Mouse (Mus musculus) CH12.LX (cell line): Measurements from ENCODE around the gene Prps1l1. TPM values are rescaled to one million over a fixed set of nuclear protein-coding genes. Genes with fewer than 3 reads are reported as not detected.

Experiments used
- DNase-seq: peaks from one replicate; pipeline ENCODE4 v3.0.0-alpha.2; 2013; ENCODE audit errors: extremely low read depth
- H3K27ac ChIP-seq: 2 replicates; pipeline ENCODE4 v1.5.1; 2012; ENCODE audit warnings: low read depth, mild to moderate bottlenecking, control low read depth, moderate library complexity; ENCODE audit not compliant: insufficient read depth
- H3K27me3 ChIP-seq: replicated peaks from 2 replicates; pipeline ENCODE3; 2012; ENCODE audit warnings: inconsistent platforms
- H3K36me3 ChIP-seq, 2 experiments: replicated peaks in 1 of 2; 2 replicates each; pipeline versions ENCODE3 to v1.6.1; 2012; ENCODE audit warnings: inconsistent platforms in 1 of 2, low read length in 1 of 2, mild to moderate bottlenecking in 1 of 2, mixed read lengths in 1 of 2, moderate library complexity in 1 of 2; ENCODE audit not compliant: control insufficient read depth in 1 of 2, insufficient read depth in 1 of 2
- H3K4me1 ChIP-seq, 2 experiments: 2 replicates each; pipeline ENCODE4 v1.6.1; 2012; ENCODE audit warnings: inconsistent platforms in 1 of 2, moderate library complexity in 1 of 2; ENCODE audit not compliant: insufficient read depth in 2 of 2, control insufficient read depth in 1 of 2
- H3K4me2 ChIP-seq: 2 replicates; pipeline ENCODE4 v1.6.1; 2012; ENCODE audit warnings: low read depth, mild to moderate bottlenecking, control low read depth; ENCODE audit not compliant: poor library complexity, insufficient read depth, severe bottlenecking
- H3K4me3 ChIP-seq, 3 experiments: fragments of 150-350 bp in 1 of 3; sonication (generic) in 1 of 3; replicated peaks in 1 of 3; 2 replicates each; pipeline versions ENCODE3 to v1.5.1; 2011 to 2012; ENCODE audit warnings: low read depth in 2 of 3, low read length in 2 of 3, mild to moderate bottlenecking in 2 of 3, moderate library complexity in 2 of 3, control low read depth in 1 of 3, improper control_type of control experiment in 1 of 3, inconsistent platforms in 1 of 3, mixed read lengths in 1 of 3; ENCODE audit not compliant: poor library complexity in 1 of 3
- H3K79me2 ChIP-seq: replicated peaks from 2 replicates; pipeline ENCODE4 v1.6.1; 2012; ENCODE audit warnings: mild to moderate bottlenecking, moderate library complexity; ENCODE audit not compliant: control insufficient read depth, poor library complexity, insufficient read depth, severe bottlenecking; ENCODE audit errors: extremely low read depth
- H3K9ac ChIP-seq: 2 replicates; pipeline ENCODE4 v1.6.1; 2012; ENCODE audit warnings: low read depth, mild to moderate bottlenecking, control low read depth, moderate library complexity; ENCODE audit not compliant: insufficient read depth
- H3K9me3 ChIP-seq: replicated peaks from 2 replicates; pipeline ENCODE3; 2012; ENCODE audit warnings: low read length, inconsistent platforms, mixed read lengths
- BHLHE40 ChIP-seq: IDR thresholded peaks from 2 replicates; pipeline ENCODE4 v1.6.1; 2011; ENCODE audit warnings: mild to moderate bottlenecking, low read depth, low read length, improper control_type of control experiment
- ELF1 ChIP-seq: IDR thresholded peaks from 2 replicates; pipeline ENCODE4 v1.6.1; 2014; ENCODE audit warnings: low read depth, mild to moderate bottlenecking, inconsistent platforms, low read length, improper control_type of control experiment
- ETS1 ChIP-seq: conservative IDR thresholded peaks from 2 replicates; pipeline ENCODE4 v1.6.1; 2012; ENCODE audit warnings: low read depth, mild to moderate bottlenecking, inconsistent platforms, low read length, improper control_type of control experiment, moderate library complexity
- GABPA ChIP-seq: IDR thresholded peaks from 2 replicates; pipeline ENCODE4 v1.6.1; 2012; ENCODE audit warnings: low read depth, low read length, improper control_type of control experiment, inconsistent platforms; ENCODE audit not compliant: insufficient replicate concordance
- KAT2A ChIP-seq: IDR thresholded peaks from 2 replicates; pipeline ENCODE4 v1.6.1; 2012; ENCODE audit warnings: low read length, improper control_type of control experiment, inconsistent platforms; ENCODE audit not compliant: insufficient replicate concordance
- MAX ChIP-seq: IDR thresholded peaks from 2 replicates; pipeline ENCODE4 v1.6.1; 2011; ENCODE audit warnings: low read length, improper control_type of control experiment
- MAZ ChIP-seq: IDR thresholded peaks from 2 replicates; pipeline ENCODE4 v1.6.1; 2012; ENCODE audit warnings: low read depth, mild to moderate bottlenecking, inconsistent platforms, low read length, improper control_type of control experiment, moderate library complexity
- MEF2A ChIP-seq: IDR thresholded peaks from 2 replicates; pipeline ENCODE4 v1.6.1; 2014; ENCODE audit warnings: low read depth, mild to moderate bottlenecking, inconsistent platforms, low read length, improper control_type of control experiment, borderline replicate concordance
- MXI1 ChIP-seq: IDR thresholded peaks from 2 replicates; pipeline ENCODE4 v1.6.1; 2011; ENCODE audit warnings: mild to moderate bottlenecking, low read depth, low read length, improper control_type of control experiment
- MYC ChIP-seq: IDR thresholded peaks from 2 replicates; pipeline ENCODE4 v1.6.1; 2011; ENCODE audit warnings: low read depth, mild to moderate bottlenecking, improper control_type of control experiment, low read length
- PAX5 ChIP-seq: IDR thresholded peaks from 2 replicates; pipeline ENCODE4 v1.6.1; 2012; ENCODE audit warnings: low read length, inconsistent platforms, mixed read lengths
- POLR2A ChIP-seq: IDR thresholded peaks from 2 replicates; pipeline ENCODE4 v1.6.1; 2011; ENCODE audit warnings: low read depth, mild to moderate bottlenecking, improper control_type of control experiment, low read length
- RCOR1 ChIP-seq: conservative IDR thresholded peaks from 2 replicates; pipeline ENCODE4 v1.6.1; 2012; ENCODE audit warnings: low read depth, mild to moderate bottlenecking, inconsistent platforms, low read length, improper control_type of control experiment
- TCF12 ChIP-seq: IDR thresholded peaks from 2 replicates; pipeline ENCODE4 v1.6.1; 2014; ENCODE audit warnings: low read depth, mild to moderate bottlenecking, inconsistent platforms, low read length, improper control_type of control experiment
- UBTF ChIP-seq: IDR thresholded peaks from 2 replicates; pipeline ENCODE4 v1.6.1; 2012; ENCODE audit warnings: low read depth, mild to moderate bottlenecking, inconsistent platforms, low read length, improper control_type of control experiment, moderate library complexity
- USF1 ChIP-seq: IDR thresholded peaks from 2 replicates; pipeline ENCODE4 v1.6.1; 2014; ENCODE audit warnings: low read depth, mild to moderate bottlenecking, inconsistent platforms, low read length, improper control_type of control experiment
- USF2 ChIP-seq: conservative IDR thresholded peaks from 2 replicates; pipeline ENCODE4 v1.6.1; 2011; ENCODE audit warnings: low read depth, low read length, improper control_type of control experiment
- ZC3H11A ChIP-seq: IDR thresholded peaks from 2 replicates; pipeline ENCODE4 v1.6.1; 2012; ENCODE audit warnings: low read depth, mild to moderate bottlenecking, inconsistent platforms, low read length, improper control_type of control experiment
- ZMIZ1 ChIP-seq: IDR thresholded peaks from 2 replicates; pipeline ENCODE4 v1.6.1; 2012; ENCODE audit warnings: low read depth, mild to moderate bottlenecking, inconsistent platforms, low read length, improper control_type of control experiment
- dilution Hi-C: fragments of 300-500 bp; cut with MboI; formaldehyde crosslinking; loops from 2 replicates; pipeline ENCODE4 v1.14.3; 2020; ENCODE audit warnings: low sequenced_read_pairs; ENCODE audit not compliant: extremely low pct_unique_long_range_greater_than_20kb, extremely low pct_ligation_motif_present
- in situ Hi-C: fragments of 300-500 bp; cut with MboI; formaldehyde crosslinking; loops from 3 replicates; pipeline ENCODE4 v1.14.3; 2019; ENCODE audit warnings: low sequenced_read_pairs, low pct_ligation_motif_present, low pct_unique_long_range_greater_than_20kb, mixed read lengths
- polyA plus RNA-seq: library from polyadenylated mRNA; unstranded; fragments of >175 nt; gene quantifications from 2 replicates; pipeline ENCODE4 v1.2.1, GENCODE M21; 2012; ENCODE audit warnings: low read depth; ENCODE audit not compliant: insufficient read length
- total RNA-seq, 2 experiments: library from RNA; depleted of rRNA; stranded (reverse); fragments of 300-350 nt in 1 of 2; fragments of >200 nt in 1 of 2; gene quantifications; 2 replicates each; pipeline ENCODE4 v1.2.3; 2012 to 2014

Prps1l1 gene
- total and polyA plus RNA-seq, 3 experiments = not detected

GRCm38 (mm10) chr12:35007851-35008250 is 23.3 kb downstream of the Prps1l1 start:
- Histone ChIP-seq H3K79me2 (no peaks in the 10 kb centered on the region), H3K4me3 (no peak overlapping the region), H3K36me3 (no peaks in the 10 kb centered on the region), H3K4me1 (peaks cover 0 to 6% of the 10 kb centered on the region in 2 experiments; a peak in 1 of 4 replicates), H3K9ac (no peak overlapping the region), H3K27me3 (no peaks in the 10 kb centered on the region), H3K9me3 (no peaks in the 10 kb centered on the region), H3K27ac (no peak overlapping the region), H3K4me2 (no peak overlapping the region)
- no peak for DNase-seq
- dilution Hi-C loops = no loop called here
- in situ Hi-C loops = loop anchor here (25.0 kb wide), 1 partner anchor 346 kb away; no protein-coding TSS in a partner anchor
- no peak for TF ChIP-seq ELF1
- TF ChIP-seq PAX5 = no peak
- TF ChIP-seq MXI1 = no peak
- TF ChIP-seq ZMIZ1 = no peak
- no peak for TF ChIP-seq ETS1

GRCm38 (mm10) chr12:35008340-35009137 is 24.0 kb downstream of the Prps1l1 start:
- H3K27ac ChIP-seq = no peak overlapping the region
- no peaks in the 10 kb centered on the region for H3K27me3 ChIP-seq
- H3K79me2 ChIP-seq = no peaks in the 10 kb centered on the region
- dilution Hi-C loops = no loop called here
- TF ChIP-seq MYC (no peak), KAT2A (no peak), MEF2A (no peak), RCOR1 (no peak), ZC3H11A (no peak), GABPA (no peak), ZMIZ1 (no peak), USF2 (no peak), MAX (no peak), ELF1 (no peak), BHLHE40 (no peak), UBTF (no peak), POLR2A (no peak), MAZ (no peak), TCF12 (no peak), USF1 (no peak)
- H3K36me3 ChIP-seq = no peaks in the 10 kb centered on the region
- no peak for DNase-seq
- no peak overlapping the region for H3K9ac ChIP-seq
- H3K4me1 ChIP-seq = peaks cover 0 to 6% of the 10 kb centered on the region in 2 experiments; a peak in 1 of 4 replicates
- no peak overlapping the region for H3K4me3 ChIP-seq
- in situ Hi-C loops = loop anchor here (25.0 kb wide), 1 partner anchor 346 kb away; no protein-coding TSS in a partner anchor
- no peaks in the 10 kb centered on the region for H3K9me3 ChIP-seq
- H3K4me2 ChIP-seq = no peak overlapping the region
